Mouse (Mus musculus) myocyte (in vitro differentiated cells): Measurements from ENCODE around the gene Gatad2b.

ENCODE experiments used
- E2F4 ChIP-seq: IDR thresholded peaks from one replicate; pipeline ENCODE4 v1.6.1; 2011; ENCODE audit warnings: mild to moderate bottlenecking, control low read depth, moderate library complexity; ENCODE audit not compliant: insufficient read depth
- MAX ChIP-seq: IDR thresholded peaks from one replicate; pipeline ENCODE4 v1.6.1; 2011; ENCODE audit warnings: low read depth, mild to moderate bottlenecking, control low read depth
- MYOD1 ChIP-seq, 3 experiments: IDR thresholded peaks; one replicate each; pipeline ENCODE4 v1.6.1; 2011; ENCODE audit warnings: control low read depth in 2 of 3, low read depth in 2 of 3, mild to moderate bottlenecking in 2 of 3, moderate library complexity in 1 of 3; ENCODE audit not compliant: insufficient read length in 2 of 3, control insufficient read depth in 1 of 3
- MYOG ChIP-seq, 3 experiments: IDR thresholded peaks; one replicate each; pipeline ENCODE4 v1.6.1; 2011; ENCODE audit warnings: control low read depth in 2 of 3, low read depth in 2 of 3, mild to moderate bottlenecking in 2 of 3; ENCODE audit not compliant: insufficient read length in 2 of 3, control insufficient read depth in 1 of 3, insufficient read depth in 1 of 3
- POLR2A ChIP-seq: IDR thresholded peaks from one replicate; pipeline ENCODE4 v1.6.1; 2011; ENCODE audit warnings: low read depth, mild to moderate bottlenecking, control low read depth, moderate library complexity; ENCODE audit not compliant: insufficient read length
- POLR2AphosphoS2 ChIP-seq: IDR thresholded peaks from one replicate; pipeline ENCODE4 v1.6.1; 2011; ENCODE audit warnings: low read depth, control low read depth; ENCODE audit not compliant: insufficient read length
- REST ChIP-seq: IDR thresholded peaks from one replicate; pipeline ENCODE4 v1.6.1; 2011; ENCODE audit warnings: mild to moderate bottlenecking, control low read depth, moderate library complexity; ENCODE audit not compliant: insufficient read depth, insufficient read length
- SRF ChIP-seq: IDR thresholded peaks from one replicate; pipeline ENCODE4 v1.6.1; 2011; ENCODE audit warnings: low read depth; ENCODE audit not compliant: control insufficient read depth, insufficient read length
- TCF12 ChIP-seq: IDR thresholded peaks from one replicate; pipeline ENCODE4 v1.6.1; 2011; ENCODE audit warnings: mild to moderate bottlenecking, control low read depth; ENCODE audit not compliant: poor library complexity, insufficient read depth, severe bottlenecking
- USF1 ChIP-seq: IDR thresholded peaks from one replicate; pipeline ENCODE4 v1.6.1; 2011; ENCODE audit warnings: low read depth, mild to moderate bottlenecking, control low read depth, moderate library complexity

DNA sequence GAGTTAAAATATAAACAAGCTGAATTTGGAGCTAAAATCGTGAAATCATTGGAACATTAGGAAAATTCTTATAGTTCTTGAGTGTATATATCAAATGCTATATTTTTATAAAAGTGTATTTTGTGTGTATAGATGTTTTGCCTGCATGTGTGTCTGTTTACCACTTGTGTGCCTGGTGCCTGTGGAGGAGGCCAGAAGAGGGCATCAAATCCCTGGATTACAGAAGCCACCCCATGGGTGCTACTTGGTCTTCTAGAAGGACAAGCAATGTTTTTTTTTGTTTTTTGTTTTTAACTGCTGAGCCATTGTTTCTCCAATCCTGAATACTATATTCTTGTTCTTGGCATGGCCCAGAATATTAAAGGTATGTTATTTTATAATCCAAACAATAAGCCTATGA, 2.4 kb upstream of the Gatad2b start:
- TF ChIP-seq E2F4: no peak
- TF ChIP-seq POLR2A: no peak
- no peak for TF ChIP-seq MAX
- no peak for TF ChIP-seq MYOD1 (IDR thresholded peaks at IDR 0.05; ENCODE audit: control insufficient read depth in 1 of 3, insufficient read length in 2 of 3, low read depth in 2 of 3)
- no peak for TF ChIP-seq TCF12
- TF ChIP-seq MYOG (IDR thresholded peaks at IDR 0.05; ENCODE audit: control insufficient read depth in 1 of 3, insufficient read depth in 1 of 3, insufficient read length in 2 of 3, low read depth in 2 of 3): no peak
- no peak for TF ChIP-seq SRF
- no peak for TF ChIP-seq USF1
- no peak for TF ChIP-seq POLR2AphosphoS2
- TF ChIP-seq REST: no peak
